Mouse (Mus musculus) lung, adult 10 weeks (tissue): ENCODE results near the gene Ctcfl. TPM values are rescaled to one million over a fixed set of nuclear protein-coding genes. Genes with fewer than 3 reads are reported as not detected.

Experiments used
- polyA plus RNA-seq: library from polyadenylated mRNA; stranded (reverse); fragments of 350-450 nt; fragmentation: Illumina TruSeq; extraction: RNeasy Lipid Tissue Mini Kit (QIAGEN cat#74804); gene quantifications from one replicate; pipeline ENCODE4 v1.2.3, GENCODE M21; 2014; ENCODE audit warnings: low read depth, low replicate concordance; ENCODE audit not compliant: insufficient read depth

Ctcfl gene
- polyA plus RNA-seq, result not detected

GRCm38 (mm10) chr2:173119023-173119944 lies at the start of gene Ctcfl:
Ctcfl (minus strand) TSS chr2:173119525.

GRCm38 (mm10) chr2:173152436-173153151 lies 33.3 kb upstream of the Ctcfl start, which contains the start of gene Pck1:
Pck1 (plus strand) TSS chr2:173153048.

Other genes starting within 250 kb of the Ctcfl start
- gene Bmp7, start 179.2 kb downstream of the Ctcfl start, polyA plus RNA-seq, result 1.0 TPM
- gene Spo11, start 141.8 kb downstream of the Ctcfl start, polyA plus RNA-seq, result not detected
- 28.7 TPM for gene Rae1, start 119.4 kb downstream of the Ctcfl start, polyA plus RNA-seq
- gene Rbm38, start 99.0 kb downstream of the Ctcfl start, polyA plus RNA-seq, result 15.4 TPM
- gene Pck1, start 33.5 kb upstream of the Ctcfl start, polyA plus RNA-seq, result 22.5 TPM
- 14.8 TPM for gene Zbp1, start 99.4 kb upstream of the Ctcfl start, polyA plus RNA-seq
- gene Pmepa1, start 157.0 kb upstream of the Ctcfl start, polyA plus RNA-seq, result 25.3 TPM